Mouse (Mus musculus) heart, embryonic 11.5 days (tissue): ENCODE measurements around the gene Gm42517. TPM values are rescaled to one million over a fixed set of nuclear protein-coding genes. Genes with fewer than 3 reads are reported as not detected.

Experiments
- ATAC-seq: fragments of 200-750 bp; cut with Nextera tagmentation; replicated peaks from 2 replicates; pipeline ENCODE4 v1.8.0; 2017; ENCODE audit warnings: moderate library complexity; ENCODE audit not compliant: insufficient number of reproducible peaks, low FRiP score, low TSS enrichment
- H3K27ac ChIP-seq: fragments of 300-500 bp; sonication (generic); 2 replicates; pipeline ENCODE4 v1.5.1; 2014; ENCODE audit warnings: mild to moderate bottlenecking, low read depth, low read length
- H3K27me3 ChIP-seq: fragments of 300-500 bp; sonication (generic); 2 replicates; pipeline ENCODE4 v1.6.1; 2014; ENCODE audit warnings: mild to moderate bottlenecking, low read length, mixed read lengths; ENCODE audit not compliant: control insufficient read depth, insufficient read depth
- H3K36me3 ChIP-seq: fragments of 300-500 bp; sonication (generic); 2 replicates; pipeline ENCODE4 v1.6.1; 2014; ENCODE audit warnings: mild to moderate bottlenecking, low read length, moderate library complexity, mixed read lengths; ENCODE audit not compliant: control insufficient read depth, insufficient read depth
- H3K4me1 ChIP-seq: fragments of 300-500 bp; sonication (generic); 2 replicates; pipeline ENCODE4 v1.6.1; 2014; ENCODE audit warnings: low read length; ENCODE audit not compliant: control insufficient read depth, insufficient read depth
- H3K4me2 ChIP-seq: fragments of 300-500 bp; sonication (generic); 2 replicates; pipeline ENCODE4 v1.6.1; 2014; ENCODE audit warnings: mild to moderate bottlenecking, moderate library complexity
- H3K4me3 ChIP-seq: fragments of 300-500 bp; sonication (generic); 2 replicates; pipeline ENCODE4 v1.5.1; 2014; ENCODE audit warnings: low read depth, low read length
- H3K9ac ChIP-seq: fragments of 300-500 bp; sonication (generic); 2 replicates; pipeline ENCODE4 v1.6.1; 2014; ENCODE audit warnings: mild to moderate bottlenecking, low read depth, low read length, moderate library complexity
- H3K9me3 ChIP-seq: fragments of 300-500 bp; sonication (generic); replicated peaks from 2 replicates; pipeline ENCODE4 v1.6.1; 2016; ENCODE audit warnings: low read length; ENCODE audit not compliant: control insufficient read depth
- WGBS: fragments of 180-500 bp; shearing (Covaris S2); extraction: QIAGEN DNeasy Blood & Tissue Kit; methylation state at CpG from one replicate; pipeline ENCODE4 v1.1.7; 2014; ENCODE audit not compliant: insufficient replicate concordance; 5-methylcytosine and 5-hydroxymethylcytosine counted together
- polyA plus RNA-seq: library from polyadenylated mRNA; unstranded; fragments of >200 nt; fragmentation: Nextera tagmentation; extraction: Ambion mirVana; gene quantifications from 2 replicates; pipeline ENCODE4 v1.2.1, GENCODE M21; 2014

Gene Gm42517
- polyA plus RNA-seq, 1 experiment from 2014 or later = 0.16 TPM

- no peaks in the 10 kb centered on the region for H3K9me3 ChIP-seq
- 29% methylated on average over 3 of the region's 3 CpGs for WGBS
- H3K9ac ChIP-seq = no peak overlapping the region
- H3K4me3 ChIP-seq = no peak overlapping the region
- peaks cover 40% of the 10 kb centered on the region for H3K27me3 ChIP-seq
- peaks cover 4% of the 10 kb centered on the region; the same call in 1 of the 2 replicates for H3K4me1 ChIP-seq
- no peak overlapping the region for H3K4me2 ChIP-seq
- no peak for ATAC-seq
- no peak overlapping the region for H3K27ac ChIP-seq
- H3K36me3 ChIP-seq = no peaks in the 10 kb centered on the region
Measured at GRCm38 (mm10) chr5:108362330-108362729, 5.4 kb downstream of the Gm42517 start.

GRCm38 (mm10) chr5:108360211-108360610, 7.5 kb downstream of the Gm42517 start:
- Histone ChIP-seq H3K4me1 (no peaks in the 10 kb centered on the region), H3K4me2 (no peak overlapping the region), H3K9me3 (no peaks in the 10 kb centered on the region), H3K4me3 (no peak overlapping the region), H3K27ac (no peak overlapping the region), H3K27me3 (peaks cover 21% of the 10 kb centered on the region), H3K36me3 (no peaks in the 10 kb centered on the region), H3K9ac (no peak overlapping the region)
- 75% methylated on average over 4 of the region's 4 CpGs for WGBS
- ATAC-seq = no peak

GRCm38 (mm10) chr5:108359491-108359890, 8.2 kb downstream of the Gm42517 start:
- Histone ChIP-seq H3K4me3 (no peak overlapping the region), H3K9ac (no peak overlapping the region), H3K36me3 (no peaks in the 10 kb centered on the region), H3K4me2 (no peak overlapping the region), H3K27me3 (peaks cover 14% of the 10 kb centered on the region), H3K27ac (no peak overlapping the region), H3K4me1 (no peaks in the 10 kb centered on the region), H3K9me3 (no peaks in the 10 kb centered on the region)
- 81% methylated on average over 9 of the region's 9 CpGs for WGBS
- no peak for ATAC-seq

GRCm38 (mm10) chr5:108357862-108358261, 9.9 kb downstream of the Gm42517 start:
- no peak for ATAC-seq
- Histone ChIP-seq H3K27me3 (peaks cover 4% of the 10 kb centered on the region), H3K4me2 (no peak overlapping the region), H3K4me3 (no peak overlapping the region), H3K9ac (no peak overlapping the region), H3K9me3 (no peaks in the 10 kb centered on the region), H3K27ac (no peak overlapping the region), H3K36me3 (no peaks in the 10 kb centered on the region), H3K4me1 (no peaks in the 10 kb centered on the region)
- 86% methylated on average over 1 of the region's 1 CpGs for WGBS

- Histone ChIP-seq H3K27me3 (no peaks in the 10 kb centered on the region), H3K36me3 (peaks cover 8% of the 10 kb centered on the region; the same call in 1 of the 2 replicates), H3K4me2 (no peak overlapping the region), H3K4me1 (no peaks in the 10 kb centered on the region), H3K9ac (no peak overlapping the region), H3K4me3 (no peak overlapping the region), H3K9me3 (no peaks in the 10 kb centered on the region), H3K27ac (no peak overlapping the region)
- ATAC-seq = no peak
- WGBS = 71% methylated on average over 2 of the region's 2 CpGs
Measured at GRCm38 (mm10) chr5:108354056-108354455, 13.7 kb downstream of the Gm42517 start.

GRCm38 (mm10) chr5:108349511-108350148, 18.1 kb downstream of the Gm42517 start:
- Histone ChIP-seq H3K36me3 (peaks cover 12% of the 10 kb centered on the region; the same call in 1 of the 2 replicates), H3K27me3 (no peaks in the 10 kb centered on the region), H3K27ac (no peak overlapping the region), H3K4me1 (no peaks in the 10 kb centered on the region), H3K4me3 (no peak overlapping the region), H3K9ac (no peak overlapping the region), H3K4me2 (no peak overlapping the region), H3K9me3 (no peaks in the 10 kb centered on the region)
- ATAC-seq = no peak
- 87% methylated on average over 9 of the region's 9 CpGs for WGBS

- Histone ChIP-seq H3K4me2 (no peak overlapping the region), H3K27ac (no peak overlapping the region), H3K4me1 (no peaks in the 10 kb centered on the region), H3K4me3 (no peak overlapping the region), H3K9me3 (no peaks in the 10 kb centered on the region), H3K36me3 (peaks cover 15% of the 10 kb centered on the region; the same call in 1 of the 2 replicates), H3K27me3 (no peaks in the 10 kb centered on the region), H3K9ac (no peak overlapping the region)
- 81% methylated on average over 6 of the region's 6 CpGs for WGBS
- no peak for ATAC-seq
Measured at GRCm38 (mm10) chr5:108347843-108348242, 19.9 kb downstream of the Gm42517 start.

GRCm38 (mm10) chr5:108345313-108346071, 22.2 kb downstream of the Gm42517 start:
- no peaks in the 10 kb centered on the region for H3K27me3 ChIP-seq
- no peaks in the 10 kb centered on the region for H3K4me1 ChIP-seq
- no peak for ATAC-seq
- H3K36me3 ChIP-seq = peaks cover 11% of the 10 kb centered on the region; the same call in 1 of the 2 replicates
- 78% methylated on average over 10 of the region's 10 CpGs for WGBS
- no peak overlapping the region for H3K27ac ChIP-seq
- H3K4me2 ChIP-seq = no peak overlapping the region
- H3K4me3 ChIP-seq = no peak overlapping the region
- H3K9me3 ChIP-seq = no peaks in the 10 kb centered on the region
- no peak overlapping the region for H3K9ac ChIP-seq
